Mouse (Mus musculus) heart, postnatal 0 days (tissue): Measurements from ENCODE around the gene Notch2. TPM values are rescaled to one million over a fixed set of nuclear protein-coding genes. Genes with fewer than 3 reads are reported as not detected.
A peak's percentile ranks its signal among the peaks of the same experiment; 100 is the strongest.

Experiments used
- ATAC-seq: fragments of 200-750 bp; cut with Nextera tagmentation; 2 replicates; pipeline ENCODE4 v1.8.0; 2017; ENCODE audit warnings: low read depth, moderate number of reproducible peaks, moderate library complexity; ENCODE audit not compliant: insufficient read depth
- DNase-seq: peaks from one replicate; pipeline ENCODE4 v3.0.0-alpha.2; 2016; ENCODE audit warnings: low spot score
- H3K27ac ChIP-seq: fragments of 300-500 bp; sonication (generic); 2 replicates; pipeline ENCODE4 v1.5.1; 2014; ENCODE audit warnings: low read depth, mild to moderate bottlenecking
- H3K27me3 ChIP-seq: fragments of 300-500 bp; sonication (generic); 2 replicates; pipeline ENCODE4 v1.6.1; 2014; ENCODE audit warnings: low read length, mixed read lengths; ENCODE audit not compliant: control insufficient read depth, insufficient read depth
- H3K36me3 ChIP-seq: fragments of 300-500 bp; sonication (generic); replicated peaks from 2 replicates; pipeline ENCODE4 v1.6.1; 2014; ENCODE audit warnings: low read length, mixed read lengths; ENCODE audit not compliant: control insufficient read depth, insufficient read depth
- H3K4me1 ChIP-seq: fragments of 300-500 bp; sonication (generic); 2 replicates; pipeline ENCODE4 v1.6.1; 2014; ENCODE audit warnings: antibody characterized with exemption; ENCODE audit not compliant: control insufficient read depth, insufficient read depth
- H3K4me2 ChIP-seq: fragments of 300-500 bp; sonication (generic); 2 replicates; pipeline ENCODE4 v1.6.1; 2014; ENCODE audit warnings: low read depth, mild to moderate bottlenecking, low read length, moderate library complexity
- H3K4me3 ChIP-seq: fragments of 300-500 bp; sonication (generic); 2 replicates; pipeline ENCODE4 v1.5.1; 2014; ENCODE audit warnings: low read depth, low read length
- H3K9ac ChIP-seq: fragments of 300-500 bp; sonication (generic); replicated peaks from 2 replicates; pipeline ENCODE4 v1.6.1; 2014; ENCODE audit warnings: low read depth, low read length, mixed read lengths
- H3K9me3 ChIP-seq: fragments of 300-500 bp; sonication (generic); replicated peaks from 2 replicates; pipeline ENCODE4 v1.6.1; 2016; ENCODE audit warnings: low read length; ENCODE audit not compliant: control insufficient read depth
- CTCF ChIP-seq: IDR thresholded peaks from 2 replicates; pipeline ENCODE4 v1.5.1; 2016; ENCODE audit warnings: antibody characterized with exemption, control low read depth, low read depth
- EP300 ChIP-seq: IDR thresholded peaks from 2 replicates; pipeline ENCODE4 v1.6.1; 2016; ENCODE audit warnings: antibody characterized with exemption, low read depth
- WGBS: fragments of 180-500 bp; shearing (Covaris S2); extraction: QIAGEN DNeasy Blood & Tissue Kit; methylation state at CpG from one replicate; pipeline ENCODE4 v1.1.7; 2014; 5-methylcytosine and 5-hydroxymethylcytosine counted together
- polyA plus RNA-seq: library from polyadenylated mRNA; unstranded; fragments of >200 nt; fragmentation: Nextera tagmentation; extraction: Ambion mirVana; gene quantifications from 2 replicates; pipeline ENCODE4 v1.2.1, GENCODE M21; 2015
- total RNA-seq: library from RNA; depleted of rRNA; stranded (reverse); fragments of >200 nt; gene quantifications from 2 replicates; pipeline ENCODE4 v1.2.3, GENCODE M21; 2014; ENCODE audit warnings: low replicate concordance

The Notch2 gene
- total and polyA plus RNA-seq, 2 experiments from 2014 or later: 5.5 to 53.7 TPM

DNA sequence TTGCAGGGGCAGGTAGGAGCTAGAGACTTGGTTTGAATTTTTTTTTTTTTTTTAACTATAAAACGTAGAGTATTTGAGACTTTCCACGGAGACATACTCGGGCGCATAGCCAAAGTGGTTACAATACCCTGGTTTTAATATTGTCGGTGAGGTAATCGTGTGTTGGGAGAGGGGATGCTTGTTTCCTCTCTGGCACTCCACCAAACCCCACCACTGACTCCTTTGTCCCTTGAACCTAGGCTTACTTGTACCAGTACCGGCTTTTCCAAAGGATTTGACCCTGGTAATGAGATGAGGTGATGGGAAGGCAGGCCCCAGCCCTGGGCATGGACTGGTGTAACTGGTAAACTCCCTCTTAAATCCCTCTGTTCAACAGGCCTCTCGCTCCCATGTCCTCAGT is 25.3 kb downstream of the Notch2 start:
- no peak for TF ChIP-seq EP300
- TF ChIP-seq CTCF: no peak
- 58% methylated on average over 8 of the region's 8 CpGs for WGBS
- Histone ChIP-seq H3K36me3 (no peaks in the 10 kb centered on the region), H3K9me3 (no peaks in the 10 kb centered on the region), H3K9ac (no peak overlapping the region), H3K4me3 (no peak overlapping the region), H3K4me2 (no peak overlapping the region), H3K27ac (0 out of 2 replicates have a peak overlapping the region, but pooled peaks have one; percentile 39), H3K27me3 (no peaks in the 10 kb centered on the region), H3K4me1 (peaks cover 66% of the 10 kb centered on the region)
- DNase-seq (no peak), ATAC-seq (no peak)

DNA sequence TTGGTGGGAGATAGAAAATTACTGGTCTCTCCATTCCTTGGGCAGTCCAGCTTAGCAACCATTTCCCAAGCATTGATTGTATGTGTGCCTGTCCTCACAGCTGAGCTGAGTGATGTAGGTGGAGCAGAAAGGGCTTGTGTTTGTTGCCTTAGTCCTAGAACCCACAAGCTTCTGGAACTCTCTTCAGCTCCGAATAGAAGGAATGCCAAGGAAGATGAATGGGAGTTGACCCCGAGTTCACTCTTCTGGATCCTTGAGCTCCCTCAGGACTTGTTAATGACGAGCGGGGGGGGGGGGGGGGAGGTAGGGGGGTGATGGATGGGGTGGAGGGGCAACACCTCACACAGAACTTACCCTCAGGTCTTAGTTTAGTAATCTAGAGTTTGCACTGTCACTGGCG is 25.9 kb downstream of the Notch2 start:
- Histone ChIP-seq H3K9me3 (no peaks in the 10 kb centered on the region), H3K4me3 (no peak overlapping the region), H3K4me1 (peaks cover 62% of the 10 kb centered on the region), H3K27me3 (no peaks in the 10 kb centered on the region), H3K9ac (no peak overlapping the region), H3K27ac (peak overlapping the region; percentile 39; the same call in 1 of the 2 replicates), H3K36me3 (no peaks in the 10 kb centered on the region), H3K4me2 (no peak overlapping the region)
- no peak for TF ChIP-seq EP300
- TF ChIP-seq CTCF: no peak
- WGBS: 51% methylated on average over 3 of the region's 5 CpGs
- ATAC-seq: no peak
- DNase-seq: no peak

DNA sequence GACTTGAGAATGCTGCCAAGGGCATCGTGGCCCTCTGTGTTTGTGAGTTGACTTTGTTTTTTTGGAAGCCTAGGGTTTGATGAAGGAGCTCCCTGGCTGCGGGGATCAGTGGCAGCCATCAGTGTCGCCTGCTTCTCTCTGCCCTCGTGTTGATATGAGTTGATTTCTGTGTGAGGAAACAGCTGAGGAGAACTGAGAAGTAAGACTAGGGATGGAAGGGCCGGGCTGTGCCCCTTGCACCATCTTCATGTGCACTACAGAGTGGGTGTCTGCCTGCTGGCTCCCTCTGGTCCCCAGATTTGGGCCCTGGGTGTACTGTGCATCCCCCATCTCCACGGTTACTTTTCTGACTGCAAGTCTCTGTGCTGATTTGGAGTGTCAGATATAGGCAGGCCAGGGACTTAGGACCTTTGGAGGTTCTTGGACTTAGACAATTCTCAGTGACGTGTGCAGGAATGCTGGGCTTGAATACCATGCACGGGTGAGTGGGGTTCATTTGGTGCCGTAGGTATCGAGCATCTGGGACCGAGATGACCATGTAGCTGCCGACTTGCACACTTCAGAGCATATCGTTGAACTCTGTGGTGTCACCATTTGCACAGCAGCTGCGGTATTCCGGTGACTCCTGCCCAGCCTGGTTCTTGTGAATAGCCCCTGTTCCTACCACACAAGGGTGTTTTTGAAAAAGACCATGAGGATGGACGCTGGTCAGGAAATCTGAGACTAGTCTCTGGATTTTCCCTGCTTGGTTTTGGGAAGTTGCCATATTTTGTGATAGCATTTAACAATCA is 26.5 kb downstream of the Notch2 start:
- H3K9ac ChIP-seq: no peak overlapping the region
- H3K4me3 ChIP-seq: no peak overlapping the region
- no peaks in the 10 kb centered on the region for H3K27me3 ChIP-seq
- H3K4me2 ChIP-seq: no peak overlapping the region
- 0 out of 2 replicates have a peak overlapping the region, but pooled peaks have one; percentile 39 for H3K27ac ChIP-seq
- ATAC-seq: no peak; the same call in 1 of the 2 replicates
- H3K4me1 ChIP-seq: peaks cover 56% of the 10 kb centered on the region
- DNase-seq: no peak
- H3K9me3 ChIP-seq: no peaks in the 10 kb centered on the region
- TF ChIP-seq CTCF: no peak
- no peak for TF ChIP-seq EP300
- WGBS: 46% methylated on average over 16 of the region's 16 CpGs
- H3K36me3 ChIP-seq: no peaks in the 10 kb centered on the region

DNA sequence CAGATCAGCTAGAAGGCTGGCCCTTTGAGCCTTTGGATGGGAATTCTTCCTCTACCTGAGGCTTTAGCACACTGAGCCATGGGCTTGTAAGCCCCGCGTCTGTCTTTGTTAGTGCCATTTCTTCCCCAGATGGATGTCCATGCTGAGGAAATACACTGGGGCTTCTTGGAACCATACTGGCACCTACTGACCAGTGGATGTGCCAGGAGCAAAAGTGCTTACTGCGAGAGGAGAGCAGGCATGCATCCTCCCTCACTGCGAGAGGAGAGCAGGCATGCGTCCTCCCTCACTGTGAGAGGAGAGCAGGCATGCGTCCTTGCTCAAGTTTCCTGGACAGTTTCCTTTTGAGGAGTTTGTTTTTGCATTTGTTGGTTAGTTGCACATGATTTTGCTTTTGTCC is 27.5 kb downstream of the Notch2 start:
- H3K9ac ChIP-seq: no peak overlapping the region; the same call in 1 of the 2 replicates
- no peaks in the 10 kb centered on the region for H3K36me3 ChIP-seq
- H3K9me3 ChIP-seq: no peaks in the 10 kb centered on the region
- DNase-seq (no peak), ATAC-seq (no peak)
- H3K4me1 ChIP-seq: peaks cover 51% of the 10 kb centered on the region
- TF ChIP-seq CTCF (peak; percentile 44), EP300 (no peak)
- 49% methylated on average over 6 of the region's 6 CpGs for whole genome bisulfite sequencing
- H3K4me3 ChIP-seq: no peak overlapping the region
- no peak overlapping the region for H3K4me2 ChIP-seq
- H3K27ac ChIP-seq: peak overlapping the region; percentile 19
- no peaks in the 10 kb centered on the region for H3K27me3 ChIP-seq

DNA sequence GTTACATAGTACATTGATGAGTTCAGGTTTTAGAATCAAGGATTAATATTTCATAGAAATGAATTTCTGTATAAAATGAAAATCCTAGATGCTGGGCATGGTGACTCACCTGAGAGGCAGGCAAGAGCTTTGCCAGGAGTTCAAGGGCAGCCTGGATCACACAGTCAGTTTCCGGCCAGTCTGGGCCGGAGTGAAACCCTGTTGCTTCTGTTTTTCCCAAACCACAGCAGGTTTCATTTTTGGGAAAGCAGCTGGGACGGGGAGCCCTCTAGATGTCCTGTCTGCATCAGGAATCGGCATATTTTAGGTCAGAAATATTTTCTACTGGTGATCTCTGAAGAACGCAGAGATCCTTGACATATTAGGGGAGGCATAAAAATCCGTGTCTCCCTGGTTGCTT is 29.0 kb downstream of the Notch2 start:
- Histone ChIP-seq H3K9me3 (no peaks in the 10 kb centered on the region), H3K4me3 (0 out of 2 replicates have a peak overlapping the region, but pooled peaks have one; percentile 15), H3K36me3 (no peaks in the 10 kb centered on the region), H3K27ac (peak overlapping the region; percentile 82), H3K27me3 (no peaks in the 10 kb centered on the region), H3K4me1 (peaks cover 53% of the 10 kb centered on the region), H3K4me2 (peak overlapping the region; percentile 52), H3K9ac (no peak overlapping the region)
- WGBS: 59% methylated on average over 6 of the region's 6 CpGs
- no peak for ATAC-seq
- no peak for DNase-seq
- TF ChIP-seq EP300: no peak
- no peak for TF ChIP-seq CTCF
